Mouse (Mus musculus) megakaryocyte, adult 5-6 weeks (primary cell): ENCODE measurements around the gene Mipep. TPM values are rescaled to one million over a fixed set of nuclear protein-coding genes. Genes with fewer than 3 reads are reported as not detected.

ENCODE experiments used
- ATAC-seq: 2 replicates; pipeline ENCODE4 v1.8.0; 2016; ENCODE audit warnings: mild to moderate bottlenecking, inconsistent platforms; ENCODE audit not compliant: poor library complexity, severe bottlenecking
- total RNA-seq, 2 experiments: library from RNA; stranded (forward) in 1 of 2; stranded (reverse) in 1 of 2; fragments of 153-499, 151-499 nt in 1 of 2; fragments of 221-1000, 200-1000 nt in 1 of 2; gene quantifications; 2 replicates each; pipeline versions ENCODE4 v1.2.3 to v1.2.4; 2015 to 2017

Mipep gene
- total RNA-seq (2015) (6.1 and 7.5 TPM in 2 replicates), total RNA-seq (2017) (11.4 and 12.0 TPM in 2 replicates)

- ATAC-seq, result peak; percentile 89
These were observed at the start of gene Mipep for GRCm38 (mm10) chr14:60784427-60785315. Gene Mipep (plus strand): TSS chr14:60784573.

GRCm38 (mm10) chr14:60735206-60735605, 49.2 kb upstream of the Mipep start:
- ATAC-seq, result no peak

- ATAC-seq, result peak; percentile 36
These were observed 48.4 kb upstream of the Mipep start for GRCm38 (mm10) chr14:60735848-60736547.

- peak; percentile 63 for ATAC-seq
These were observed 47.7 kb upstream of the Mipep start for GRCm38 (mm10) chr14:60736591-60737192.

GRCm38 (mm10) chr14:60737202-60737611, 47.2 kb upstream of the Mipep start:
- ATAC-seq, result no peak

GRCm38 (mm10) chr14:60738434-60738938, 45.9 kb upstream of the Mipep start:
- ATAC-seq, result peak; percentile 40

GRCm38 (mm10) chr14:60739155-60739554, 45.2 kb upstream of the Mipep start:
- no peak for ATAC-seq

- no peak for ATAC-seq
These were observed 44.8 kb upstream of the Mipep start for GRCm38 (mm10) chr14:60739616-60740015.

GRCm38 (mm10) chr14:60740507-60740906, 43.9 kb upstream of the Mipep start:
- ATAC-seq, result no peak

GRCm38 (mm10) chr14:60741033-60741432, 43.3 kb upstream of the Mipep start:
- no peak for ATAC-seq

GRCm38 (mm10) chr14:60741490-60741981, 42.8 kb upstream of the Mipep start:
- no peak for ATAC-seq

- ATAC-seq, result no peak
These were observed 40.7 kb upstream of the Mipep start for GRCm38 (mm10) chr14:60743681-60744080.

GRCm38 (mm10) chr14:60745201-60745600, 39.2 kb upstream of the Mipep start:
- ATAC-seq, result peak; percentile 18; the same call in 1 of the 2 replicates

- no peak for ATAC-seq
These were observed 38.2 kb upstream of the Mipep start for GRCm38 (mm10) chr14:60746141-60746540.

GRCm38 (mm10) chr14:60747154-60747870, 37.1 kb upstream of the Mipep start:
- ATAC-seq, result peak; percentile 40

GRCm38 (mm10) chr14:60749880-60750279, 34.5 kb upstream of the Mipep start:
- peak; percentile 64 for ATAC-seq

GRCm38 (mm10) chr14:60751581-60751980, 32.8 kb upstream of the Mipep start:
- ATAC-seq, result no peak

GRCm38 (mm10) chr14:60752892-60753800, 31.2 kb upstream of the Mipep start:
- no peak for ATAC-seq

GRCm38 (mm10) chr14:60753801-60754126, 30.6 kb upstream of the Mipep start:
- ATAC-seq, result no peak
